Mouse (Mus musculus): ENCODE results near the gene Dkkl1.
"Not testable (repeated sequence)": the region's sequence is repeated elsewhere in the genome, so short reads cannot be mapped to it uniquely, and the experiment has no call there.

Dkkl1 gene

GRCm38 (mm10) chr7:45211851-45212251 is at the start of gene Dkkl1:
Dkkl1 (minus strand) TSS chr7:45212147.
- DNase-seq (ENCODE audit: low read depth) = peak; percentile 71

- no peak for DNase-seq (ENCODE audit: low read depth)
These were observed 47.3 kb upstream of the Dkkl1 start for GRCm38 (mm10) chr7:45259281-45259680.

- DNase-seq (ENCODE audit: low read depth) = no peak
These were observed 45.3 kb upstream of the Dkkl1 start for GRCm38 (mm10) chr7:45257063-45257840.

- DNase-seq (ENCODE audit: low read depth) = not testable (repeated sequence)
These were observed 43.9 kb upstream of the Dkkl1 start for GRCm38 (mm10) chr7:45255822-45256221.

- no peak for DNase-seq (ENCODE audit: low read depth)
These were observed 41.9 kb upstream of the Dkkl1 start for GRCm38 (mm10) chr7:45253806-45254205.

- peak; percentile 39 for DNase-seq (ENCODE audit: low read depth)
These were observed 35.7 kb upstream of the Dkkl1 start for GRCm38 (mm10) chr7:45247666-45248065.

- DNase-seq (ENCODE audit: low read depth) = no peak
These were observed 29.4 kb upstream of the Dkkl1 start for GRCm38 (mm10) chr7:45241389-45241749.

- DNase-seq (ENCODE audit: low read depth) = no peak
These were observed 28.9 kb upstream of the Dkkl1 start, which contains the start of gene Slc6a16 for GRCm38 (mm10) chr7:45240633-45241388. Slc6a16 (plus strand) TSS chr7:45241085.

- DNase-seq (ENCODE audit: low read depth) = no peak
These were observed 28.2 kb upstream of the Dkkl1 start for GRCm38 (mm10) chr7:45240109-45240508.

- DNase-seq (ENCODE audit: low read depth) = peak; percentile 96
These were observed 27.0 kb upstream of the Dkkl1 start, which contains the start of gene Cd37 for GRCm38 (mm10) chr7:45238723-45239496. Cd37 (minus strand) TSS chr7:45239115.

GRCm38 (mm10) chr7:45237747-45238699 is 26.1 kb upstream of the Dkkl1 start:
- peak; percentile 54 for DNase-seq (ENCODE audit: low read depth)

GRCm38 (mm10) chr7:45235656-45236180 is 23.8 kb upstream of the Dkkl1 start:
- no peak for DNase-seq (ENCODE audit: low read depth)

- no peak for DNase-seq (ENCODE audit: low read depth)
These were observed 23.1 kb upstream of the Dkkl1 start for GRCm38 (mm10) chr7:45234922-45235571.

GRCm38 (mm10) chr7:45234333-45234841 is 22.4 kb upstream of the Dkkl1 start:
- no peak for DNase-seq (ENCODE audit: low read depth)

GRCm38 (mm10) chr7:45233580-45234332 is 21.8 kb upstream of the Dkkl1 start:
- no peak for DNase-seq (ENCODE audit: low read depth)

- DNase-seq (ENCODE audit: low read depth) = no peak
These were observed 20.9 kb upstream of the Dkkl1 start for GRCm38 (mm10) chr7:45232716-45233465.

GRCm38 (mm10) chr7:45231941-45232340 is 20.0 kb upstream of the Dkkl1 start:
- DNase-seq (ENCODE audit: low read depth) = no peak

- no peak for DNase-seq (ENCODE audit: low read depth)
These were observed 19.2 kb upstream of the Dkkl1 start for GRCm38 (mm10) chr7:45231192-45231591.

Data from induced T-regulatory cell, adult 2 months (primary cell).